In the genomic region with DNA sequence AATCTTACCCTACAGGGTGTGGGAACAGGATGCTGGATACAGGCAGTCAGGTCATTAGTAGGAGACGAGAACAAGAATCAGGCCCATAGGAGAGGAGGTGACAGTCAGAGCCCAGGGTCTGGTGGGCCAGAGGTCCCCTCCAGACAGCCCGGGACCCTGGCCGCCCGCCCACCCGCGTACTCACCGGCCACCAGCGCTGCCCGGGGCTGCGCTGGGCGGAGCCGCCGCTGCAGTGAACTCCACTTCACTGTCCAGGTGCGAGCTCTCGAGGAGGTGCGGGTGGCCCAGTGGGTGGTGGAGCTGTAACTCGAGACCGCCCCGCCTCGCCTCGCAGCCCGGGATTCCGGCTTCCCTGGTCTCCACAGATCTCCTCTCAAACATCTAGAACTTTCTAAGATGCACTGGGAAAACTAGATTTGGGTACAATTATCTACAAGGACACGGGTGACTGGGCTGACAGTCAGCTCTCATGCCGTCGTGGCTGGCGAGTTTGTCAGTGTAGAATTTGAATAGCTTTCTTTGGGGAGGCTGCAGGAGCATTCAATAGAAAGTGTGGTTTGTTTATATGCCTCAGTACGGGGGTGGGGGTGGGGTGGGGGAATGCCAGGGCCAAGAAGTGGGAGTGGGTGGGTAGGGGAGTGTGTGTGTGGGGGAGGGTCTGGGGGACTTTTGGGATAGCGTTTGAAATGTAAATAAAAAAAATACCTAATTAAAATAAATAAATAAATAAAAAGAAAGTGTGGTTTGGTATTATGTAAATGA, we compare ENCODE assay signal across 9 mouse cellular contexts. TPM values are rescaled to one million over a fixed set of nuclear protein-coding genes. Genes with fewer than 3 reads are reported as not detected.
DNase-seq lines count a peak whose midpoint lies in the region; ATAC-seq and TF ChIP-seq lines count a peak whose summit lies in the region.
"Had no signal": no experiment of that assay in that cellular context is flagged by ENCODE, and none has a peak within 500 bp of the region (broad histone marks: within the 10 kb centered on the region; RNA-seq: fewer than 3 reads in every experiment).

A gene (minus strand): TSS at position 259 of the 762 bp plus-strand sequence.

- 0 out of 2 replicates have a peak, but pooled peaks cover 7% of the 10 kb centered on the region for H3K4me1 ChIP-seq in heart, embryonic 12.5 days (replicated peaks)
- no peaks in the 10 kb centered on the region for H3K4me1 ChIP-seq in heart, adult 2 months (ENCODE audit: control insufficient read depth, insufficient read depth, low read length)
- peaks cover 4 to 9% of the 10 kb centered on the region in 2 experiments; a peak in 3 of 4 replicates for H3K4me1 ChIP-seq in ES-E14 (ENCODE audit: control insufficient read depth in 2 of 2, insufficient read depth in 2 of 2, low read length in 2 of 2, poor library complexity in 1 of 2)
- H3K4me1 ChIP-seq in forebrain, embryonic 12.5 days, result peaks cover 14% of the 10 kb centered on the region
- H3K4me1 ChIP-seq in limb, embryonic 13.5 days, result peaks cover 15% of the 10 kb centered on the region

- 1% methylated on average over 29 of the region's 29 CpGs for WGBS in heart, embryonic 12.5 days
- WGBS in heart, adult 2 months, result under 1% methylated on average over 29 of the region's 29 CpGs
- WGBS in forebrain, embryonic 12.5 days, result 2% methylated on average over 29 of the region's 29 CpGs
- 1% methylated on average over 27 of the region's 29 CpGs for WGBS in limb, embryonic 13.5 days

- peaks cover 23% of the 10 kb centered on the region for H3K27me3 ChIP-seq in heart, embryonic 12.5 days (replicated peaks)
- no peaks in the 10 kb centered on the region; the same call in 1 of the 2 replicates for H3K27me3 ChIP-seq in heart, adult 2 months (ENCODE audit: control insufficient read depth, insufficient read depth, low read length)
- H3K27me3 ChIP-seq in forebrain, embryonic 12.5 days, result 0 out of 2 replicates have a peak, but pooled peaks cover 4% of the 10 kb centered on the region
- H3K27me3 ChIP-seq in limb, embryonic 13.5 days, result 0 out of 2 replicates have a peak, but pooled peaks cover 3% of the 10 kb centered on the region

- no peaks in the 10 kb centered on the region for H3K9me3 ChIP-seq in heart, embryonic 12.5 days (replicated peaks)
- no peaks in the 10 kb centered on the region for H3K9me3 ChIP-seq in ES-E14 (ENCODE audit: control insufficient read depth, insufficient read depth, low read depth, low read length)
- no peaks in the 10 kb centered on the region for H3K9me3 ChIP-seq in forebrain, embryonic 12.5 days
- H3K9me3 ChIP-seq in limb, embryonic 13.5 days, result no peaks in the 10 kb centered on the region

- H3K9ac ChIP-seq in heart, embryonic 12.5 days, result no peak within 1 kb of the TSS
- no peak within 1 kb of the TSS for H3K9ac ChIP-seq in heart, adult 2 months (ENCODE audit: low read depth, low read length)
- H3K9ac ChIP-seq in ES-E14 (ENCODE audit: insufficient read depth, low read depth, low read length, poor library complexity, severe bottlenecking), result no peak within 1 kb of the TSS
- H3K9ac ChIP-seq in forebrain, embryonic 12.5 days, result no peak within 1 kb of the TSS
- peak within 1 kb of the TSS; percentile 36; the same call in 1 of the 2 replicates for H3K9ac ChIP-seq in limb, embryonic 13.5 days

- TF ChIP-seq CTCF in heart, adult 2 months (IDR thresholded peaks at IDR 0.05), result no peak

- H3K4me2 ChIP-seq in heart, embryonic 12.5 days, result peak within 1 kb of the TSS; percentile 65
- H3K4me2 ChIP-seq in forebrain, embryonic 12.5 days, result peak within 1 kb of the TSS; percentile 53
- peak within 1 kb of the TSS; percentile 67 for H3K4me2 ChIP-seq in limb, embryonic 13.5 days (replicated peaks)

- intact Hi-C loops in heart, adult 2 months (cut with DNase I), result no loop called here

- no peak for TF ChIP-seq EP300 in heart, adult 2 months (IDR thresholded peaks at IDR 0.05; ENCODE audit: insufficient read depth, low read depth, low read length)

- H3K79me2 ChIP-seq in heart, adult 2 months (replicated peaks; ENCODE audit: control insufficient read depth, insufficient read depth, low read length), result no peaks in the 10 kb centered on the region

- in situ Hi-C loops in ES-E14 (cut with MboI; ENCODE audit: low sequenced_read_pairs in 2 of 2, unreplicated experiment in 2 of 2), result no loop called here

- TF ChIP-seq POLR2A in heart, adult 2 months (IDR thresholded peaks at IDR 0.05; ENCODE audit: insufficient read depth, low read depth, low read length), result no peak

- peak within 1 kb of the TSS; percentile 32 for H3K4me3 ChIP-seq in heart, embryonic 12.5 days
- H3K4me3 ChIP-seq in heart, adult 2 months, result no peak within 1 kb of the TSS
- H3K4me3 ChIP-seq in ES-E14 (ENCODE audit: insufficient read depth in 1 of 2, low read depth in 1 of 2, low read length in 2 of 2, poor library complexity in 1 of 2, severe bottlenecking in 1 of 2), result peak within 1 kb of the TSS; percentile 7 to 43; a peak in 2 of 4 replicates
- peak within 1 kb of the TSS; percentile 31 for H3K4me3 ChIP-seq in forebrain, embryonic 12.5 days (replicated peaks)
- H3K4me3 ChIP-seq in limb, embryonic 13.5 days, result peak within 1 kb of the TSS; percentile 33

- ATAC-seq in heart, embryonic 12.5 days (ENCODE audit: insufficient number of reproducible peaks, low FRiP score), result no peak
- peak; percentile 67; the same call in 1 of the 2 replicates for ATAC-seq in forebrain, embryonic 12.5 days (ENCODE audit: low FRiP score)
- ATAC-seq in limb, embryonic 13.5 days (ENCODE audit: low FRiP score, low read depth), result peak; percentile 80

- H3K27ac ChIP-seq in heart, embryonic 12.5 days (ENCODE audit: poor library complexity, severe bottlenecking), result no peak within 1 kb of the TSS
- no peak within 1 kb of the TSS for H3K27ac ChIP-seq in heart, adult 2 months
- no peak within 1 kb of the TSS for H3K27ac ChIP-seq in ES-E14 (ENCODE audit: insufficient read depth, low read depth, low read length, poor library complexity, severe bottlenecking)
- no peak within 1 kb of the TSS for H3K27ac ChIP-seq in forebrain, embryonic 12.5 days
- H3K27ac ChIP-seq in limb, embryonic 13.5 days, result no peak within 1 kb of the TSS

- H3K36me3 ChIP-seq in heart, embryonic 12.5 days, result no peaks in the 10 kb centered on the region
- no peaks in the 10 kb centered on the region for H3K36me3 ChIP-seq in heart, adult 2 months (ENCODE audit: control insufficient read depth, insufficient read depth, low read length)
- H3K36me3 ChIP-seq in ES-E14 (ENCODE audit: control insufficient read depth, insufficient read depth, low read length, poor library complexity, severe bottlenecking), result no peaks in the 10 kb centered on the region
- H3K36me3 ChIP-seq in forebrain, embryonic 12.5 days (replicated peaks), result no peaks in the 10 kb centered on the region
- H3K36me3 ChIP-seq in limb, embryonic 13.5 days, result no peaks in the 10 kb centered on the region

- no peak for DNase-seq in heart, adult 2 months
- DNase-seq in ES-E14 (ENCODE audit: low read depth, low spot score), result no peak
- peak; percentile 33 for DNase-seq in neural tube, embryonic 10.5 days (ENCODE audit: extremely low spot score, low spot score)
- DNase-seq in spleen, postnatal 36 days (ENCODE audit: low spot score in 2 of 2), result no peak
- DNase-seq in ovary, postnatal 14 days (ENCODE audit: low spot score), result no peak

TF ChIP-seq in ES-E14, 5 proteins besides CTCF, POLR2A, EP300 and RAD21:
- TF ChIP-seq HCFC1 (IDR thresholded peaks at IDR 0.05; ENCODE audit: borderline replicate concordance, insufficient read depth, low read length) (no peak), MAFK (IDR thresholded peaks at IDR 0.05; ENCODE audit: insufficient read depth, low read depth, low read length) (no peak), ZC3H11A (IDR thresholded peaks at IDR 0.05; ENCODE audit: borderline replicate concordance, low read depth, low read length) (no peak), CHD2 (IDR thresholded peaks at IDR 0.05; ENCODE audit: low read depth, low read length) (no peak), ZNF384 (IDR thresholded peaks at IDR 0.05; ENCODE audit: low read depth, low read length) (no peak)

RNA-seq across cellular contexts. Expression of the gene that starts here (rescaled TPM):
- not detected in 2 replicates for polyA plus RNA-seq in heart, embryonic 12.5 days (2016; fragmentation: Nextera tagmentation; extraction: Ambion mirVana)
- total RNA-seq in heart, adult 2 months (2021), result not detected
- not detected in 2 replicates for polyA plus RNA-seq in heart, adult 2 months (2012; rRNA removed)
- total RNA-seq in ES-E14 (2012; rRNA removed), result 0.16 and 0.27 TPM in 2 replicates
- polyA plus RNA-seq in forebrain, embryonic 12.5 days (2016; fragmentation: Nextera tagmentation; extraction: Ambion mirVana), result 0.19 and 0.26 TPM in 2 replicates
- not detected in 2 replicates for polyA plus RNA-seq in limb, embryonic 13.5 days (2015; fragmentation: Nextera tagmentation; extraction: Ambion mirVana)
- polyA plus RNA-seq: gonadal fat pad, adult 2 months had no signal

Comparison
In these comparisons a context has a peak if more than half of its experiments do, and no peak if none do; other contexts are left out.
1. Peak in ATAC-seq, H3K4me3 ChIP-seq and H3K4me2 ChIP-seq in forebrain, embryonic 12.5 days; RNA of the gene not detected or under 1 TPM.
2. Peak in ATAC-seq, H3K4me3 ChIP-seq, H3K9ac ChIP-seq and H3K4me2 ChIP-seq in limb, embryonic 13.5 days; RNA of the gene not detected or under 1 TPM.